Mouse (Mus musculus) ES-E14 (cell line): Measurements from ENCODE around the gene Tpcn2.

Experiments used
- HCFC1 ChIP-seq: IDR thresholded peaks from 2 replicates; pipeline ENCODE4 v1.6.1; 2012; ENCODE audit warnings: low read length, inconsistent platforms, borderline replicate concordance; ENCODE audit not compliant: insufficient read depth
- MAFK ChIP-seq: IDR thresholded peaks from 2 replicates; pipeline ENCODE4 v1.6.1; 2014; ENCODE audit warnings: mild to moderate bottlenecking, low read depth, low read length, inconsistent platforms; ENCODE audit not compliant: insufficient read depth
- ZC3H11A ChIP-seq: IDR thresholded peaks from 2 replicates; pipeline ENCODE4 v1.6.1; 2012; ENCODE audit warnings: low read depth, mild to moderate bottlenecking, inconsistent platforms, low read length, borderline replicate concordance
- ZNF384 ChIP-seq: IDR thresholded peaks from 2 replicates; pipeline ENCODE4 v1.6.1; 2012; ENCODE audit warnings: low read depth, low read length, inconsistent platforms

DNA sequence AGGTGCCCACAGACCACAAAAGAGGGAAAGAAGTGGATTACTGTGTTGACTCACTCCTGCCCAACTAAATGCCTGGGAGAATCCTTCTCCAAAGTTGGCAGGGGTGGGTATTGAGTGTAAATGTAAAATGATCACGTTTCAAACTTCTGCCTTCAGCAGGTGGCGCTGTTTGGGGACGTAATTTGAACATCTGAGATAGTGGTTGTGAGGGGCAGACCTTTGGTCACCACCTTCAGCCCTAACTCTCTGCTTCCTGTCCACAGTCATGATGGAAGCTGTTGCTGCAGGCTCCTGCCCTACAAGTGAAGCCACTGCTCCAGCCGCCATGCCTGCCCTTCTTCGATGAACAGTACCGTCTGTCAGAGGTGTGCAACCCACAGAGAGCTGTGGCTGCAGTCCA, 10.0 kb upstream of the Tpcn2 start:
- no peak for TF ChIP-seq MAFK
- TF ChIP-seq ZC3H11A: no peak
- no peak for TF ChIP-seq HCFC1
- no peak for TF ChIP-seq ZNF384
